Mouse (Mus musculus) forebrain, embryonic 12.5 days (tissue): ENCODE measurements at regions not wholly inside any gene's neighbourhood (a gene's known extent, or its start where the extent isn't known, plus 50 kb on each side); places are given as distances from the start of the nearest gene placed in this dataset.
"Not testable (repeated sequence)": the region's sequence is repeated elsewhere in the genome, so short reads cannot be mapped to it uniquely, and the experiment has no call there.

ENCODE experiments used
- ATAC-seq: fragments of 200-750 bp; cut with Nextera tagmentation; 2 replicates; pipeline ENCODE4 v1.8.0; 2017; ENCODE audit warnings: moderate TSS enrichment; ENCODE audit not compliant: low FRiP score
- H3K27ac ChIP-seq: fragments of 300-500 bp; sonication (generic); 2 replicates; pipeline ENCODE4 v1.5.1; 2016; ENCODE audit warnings: mild to moderate bottlenecking
- H3K27me3 ChIP-seq: fragments of 300-500 bp; sonication (generic); 2 replicates; pipeline ENCODE4 v1.6.1; 2016; ENCODE audit warnings: mild to moderate bottlenecking
- H3K36me3 ChIP-seq: fragments of 300-500 bp; sonication (generic); replicated peaks from 2 replicates; pipeline ENCODE4 v1.6.1; 2016; ENCODE audit warnings: mild to moderate bottlenecking
- H3K4me1 ChIP-seq: fragments of 300-500 bp; sonication (generic); 2 replicates; pipeline ENCODE4 v1.6.1; 2016
- H3K4me2 ChIP-seq: fragments of 300-500 bp; sonication (generic); 2 replicates; pipeline ENCODE4 v1.6.1; 2016; ENCODE audit warnings: mild to moderate bottlenecking, moderate library complexity
- H3K4me3 ChIP-seq: fragments of 300-500 bp; sonication (generic); replicated peaks from 2 replicates; pipeline ENCODE4 v1.5.1; 2016; ENCODE audit warnings: mild to moderate bottlenecking
- H3K9ac ChIP-seq: fragments of 300-500 bp; sonication (generic); 2 replicates; pipeline ENCODE4 v1.6.1; 2016; ENCODE audit warnings: mild to moderate bottlenecking
- H3K9me3 ChIP-seq: fragments of 300-500 bp; sonication (generic); 2 replicates; pipeline ENCODE4 v1.6.1; 2016
- WGBS: fragments of 180-500 bp; shearing (Covaris S2); methylation state at CpG from one replicate; pipeline ENCODE4 v1.1.7; 2016; 5-methylcytosine and 5-hydroxymethylcytosine counted together

DNA sequence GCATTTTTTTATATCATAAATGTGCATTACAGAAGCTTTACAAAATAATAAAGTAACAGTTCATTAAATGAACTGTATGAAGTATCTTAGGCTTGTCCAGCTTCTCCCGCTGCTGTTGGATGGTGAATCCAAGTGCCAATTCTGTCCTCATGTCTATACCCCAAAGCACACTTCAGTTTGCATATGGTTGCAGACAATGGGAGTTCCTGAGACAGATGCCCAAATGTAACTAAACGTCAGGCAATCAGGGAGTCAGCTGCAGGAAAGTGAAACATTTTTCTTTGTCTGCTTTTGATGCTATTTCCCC lies 859.4 kb upstream of the Mms22l start:
- Histone ChIP-seq H3K27me3 (no peaks in the 10 kb centered on the region), H3K36me3 (no peaks in the 10 kb centered on the region), H3K27ac (peak overlapping the region; percentile 59; the same call in 1 of the 2 replicates), H3K9me3 (no peaks in the 10 kb centered on the region), H3K4me3 (no peak overlapping the region), H3K9ac (no peak overlapping the region), H3K4me1 (peaks cover 5% of the 10 kb centered on the region), H3K4me2 (no peak overlapping the region)
- peak; percentile 50; the same call in 1 of the 2 replicates for ATAC-seq
- WGBS, result 59% methylated on average over 2 of the region's 2 CpGs

DNA sequence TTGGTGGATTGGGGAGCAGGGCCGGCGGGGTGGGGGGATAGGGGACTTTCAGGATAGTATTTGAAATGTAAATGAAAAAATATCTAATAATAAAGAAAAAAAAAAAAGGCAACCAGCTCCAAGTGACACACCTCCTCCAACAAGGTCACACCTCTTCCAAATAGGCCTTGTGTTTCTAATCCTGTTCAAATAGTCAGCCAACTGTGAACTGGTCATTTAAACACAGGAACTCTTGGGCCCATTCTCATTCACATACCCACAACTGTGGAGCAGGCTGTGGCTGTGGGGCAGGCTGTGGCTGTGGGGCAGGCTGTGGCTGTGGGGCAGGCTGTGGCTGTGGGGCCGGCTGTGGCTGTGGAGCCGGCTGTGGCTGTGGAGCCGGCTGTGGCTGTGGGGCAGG lies 839.6 kb upstream of the Mms22l start:
- H3K36me3 ChIP-seq, H3K27me3 ChIP-seq, H3K4me3 ChIP-seq, H3K27ac ChIP-seq, H3K4me1 ChIP-seq, H3K4me2 ChIP-seq, H3K9ac ChIP-seq, ATAC-seq, H3K9me3 ChIP-seq: not testable (repeated sequence)
- 80% methylated on average over 5 of the region's 5 CpGs for WGBS

DNA sequence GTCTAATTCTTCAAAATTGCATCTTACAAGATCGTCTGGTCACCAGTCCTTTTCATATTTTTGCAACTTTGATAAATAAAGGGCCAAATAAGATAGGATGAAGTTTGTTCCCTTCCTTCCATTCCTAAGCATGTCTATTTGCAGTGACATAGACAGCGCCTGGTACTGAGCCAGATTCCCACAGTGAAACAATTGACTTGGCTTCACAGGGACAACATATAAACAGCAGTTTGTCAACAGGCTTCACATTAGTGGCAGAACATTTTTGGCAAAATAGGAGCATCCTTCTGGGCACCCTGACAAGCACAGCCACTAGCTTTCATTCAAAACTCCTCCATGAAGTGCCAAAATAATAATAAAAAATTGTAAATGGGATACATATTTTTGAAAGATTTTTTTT lies 827.4 kb upstream of the Mms22l start:
- WGBS, result 87% methylated on average over 2 of the region's 2 CpGs
- no peaks in the 10 kb centered on the region for H3K4me1 ChIP-seq

GRCm38 (mm10) chr4:23703626-23704025 lies 792.6 kb upstream of the Mms22l start:
- Histone ChIP-seq H3K36me3 (no peaks in the 10 kb centered on the region), H3K27ac (no peak overlapping the region), H3K4me1 (no peaks in the 10 kb centered on the region), H3K9me3 (no peaks in the 10 kb centered on the region), H3K9ac (no peak overlapping the region), H3K4me3 (no peak overlapping the region), H3K27me3 (no peaks in the 10 kb centered on the region), H3K4me2 (no peak overlapping the region)
- no peak for ATAC-seq

More for the DNA sequence above, 827.4 kb upstream of the Mms22l start:
- Histone ChIP-seq H3K4me2 (no peak overlapping the region), H3K9me3 (no peaks in the 10 kb centered on the region), H3K36me3 (no peaks in the 10 kb centered on the region), H3K27me3 (no peaks in the 10 kb centered on the region), H3K4me3 (no peak overlapping the region), H3K27ac (no peak overlapping the region), H3K9ac (no peak overlapping the region)
- ATAC-seq, result no peak

DNA sequence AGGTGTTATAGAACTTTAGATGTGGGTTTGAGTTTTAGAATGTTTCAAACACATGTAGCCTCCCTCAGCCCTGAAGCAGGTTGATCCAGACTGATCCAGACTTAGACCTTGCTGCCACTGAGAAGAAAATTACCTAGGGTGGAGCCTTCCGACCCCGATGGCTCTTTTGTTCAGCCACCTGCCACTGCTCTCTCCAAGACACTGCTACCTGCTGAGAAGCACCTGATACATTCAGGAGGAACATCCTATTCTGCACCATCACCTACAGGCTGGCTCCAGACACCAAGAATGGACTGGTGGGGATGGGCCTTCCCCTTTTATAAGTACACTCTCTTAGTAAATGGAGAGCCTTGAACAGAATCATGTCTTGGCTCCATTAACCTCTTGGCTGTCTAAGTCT lies 785.5 kb upstream of the Mms22l start:
- H3K4me2 ChIP-seq, result no peak overlapping the region
- no peaks in the 10 kb centered on the region for H3K9me3 ChIP-seq
- no peaks in the 10 kb centered on the region for H3K36me3 ChIP-seq
- H3K9ac ChIP-seq, result no peak overlapping the region
- H3K4me1 ChIP-seq, result no peaks in the 10 kb centered on the region
- WGBS, result 83% methylated on average over 2 of the region's 2 CpGs
- no peak overlapping the region for H3K27ac ChIP-seq
- no peak overlapping the region for H3K4me3 ChIP-seq
- H3K27me3 ChIP-seq, result no peaks in the 10 kb centered on the region
- ATAC-seq, result no peak

- Histone ChIP-seq H3K27me3 (no peaks in the 10 kb centered on the region), H3K4me1 (no peaks in the 10 kb centered on the region), H3K4me2 (no peak overlapping the region), H3K4me3 (no peak overlapping the region), H3K9me3 (no peaks in the 10 kb centered on the region), H3K36me3 (no peaks in the 10 kb centered on the region), H3K27ac (no peak overlapping the region), H3K9ac (no peak overlapping the region)
- no peak for ATAC-seq
- WGBS, result 85% methylated on average over 8 of the region's 8 CpGs
These were observed 782.4 kb upstream of the Mms22l start for GRCm38 (mm10) chr4:23713781-23714415.

GRCm38 (mm10) chr4:23727846-23728245 lies 768.4 kb upstream of the Mms22l start:
- Histone ChIP-seq H3K36me3 (no peaks in the 10 kb centered on the region), H3K9me3 (no peaks in the 10 kb centered on the region), H3K27me3 (no peaks in the 10 kb centered on the region), H3K4me1 (no peaks in the 10 kb centered on the region), H3K9ac (no peak overlapping the region), H3K4me3 (no peak overlapping the region), H3K4me2 (no peak overlapping the region), H3K27ac (no peak overlapping the region)
- 67% methylated on average over 2 of the region's 2 CpGs for WGBS
- ATAC-seq, result no peak

DNA sequence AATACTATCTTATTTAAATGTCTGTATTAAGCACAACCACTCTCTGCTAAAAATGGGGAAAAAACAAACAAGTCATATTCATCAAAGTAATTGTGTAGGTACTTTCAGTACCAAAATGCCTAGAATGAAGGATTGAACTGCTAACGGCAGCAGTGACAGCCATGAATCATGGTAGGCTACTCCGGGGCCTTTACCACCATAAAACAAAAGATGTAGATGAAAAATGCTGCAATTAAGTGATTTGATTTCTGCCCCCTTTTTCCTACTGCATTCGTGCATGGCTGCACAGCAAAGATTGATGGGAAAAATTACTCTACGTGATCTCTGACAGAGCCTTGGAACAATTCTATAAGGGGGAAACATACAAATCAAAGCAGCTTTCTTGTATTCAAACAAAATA lies 763.8 kb upstream of the Mms22l start:
- Histone ChIP-seq H3K4me1 (no peaks in the 10 kb centered on the region), H3K27me3 (no peaks in the 10 kb centered on the region), H3K9ac (no peak overlapping the region), H3K36me3 (no peaks in the 10 kb centered on the region), H3K4me2 (no peak overlapping the region), H3K4me3 (no peak overlapping the region), H3K27ac (no peak overlapping the region), H3K9me3 (no peaks in the 10 kb centered on the region)
- WGBS, result 60% methylated on average over 4 of the region's 4 CpGs
- ATAC-seq, result no peak

DNA sequence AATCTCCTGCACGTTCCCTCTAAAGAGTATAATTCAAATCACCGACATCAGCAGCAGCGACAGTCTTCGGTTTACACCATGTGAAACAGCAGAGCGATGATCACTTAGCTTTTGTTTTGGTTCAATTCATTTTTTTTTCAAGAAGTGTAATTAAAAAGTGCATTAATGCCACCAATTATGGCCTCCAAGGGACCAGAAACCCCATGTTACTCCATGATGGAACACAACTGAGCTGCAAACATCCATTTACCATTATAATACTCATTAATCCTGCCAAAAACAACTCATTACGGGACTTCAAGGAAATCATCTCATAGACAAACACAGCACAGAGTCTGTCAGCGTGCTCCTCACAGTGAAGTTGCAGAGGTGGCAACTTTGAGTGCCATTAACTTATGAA lies 752.2 kb upstream of the Mms22l start:
- H3K9ac ChIP-seq, result no peak overlapping the region

GRCm38 (mm10) chr4:23758005-23758404 lies 738.2 kb upstream of the Mms22l start:
- no peaks in the 10 kb centered on the region for H3K36me3 ChIP-seq
- no peak for ATAC-seq
- peaks cover 3% of the 10 kb centered on the region; the same call in 1 of the 2 replicates for H3K4me1 ChIP-seq
- H3K4me3 ChIP-seq, result no peak overlapping the region
- H3K9me3 ChIP-seq, result no peaks in the 10 kb centered on the region
- H3K27me3 ChIP-seq, result no peaks in the 10 kb centered on the region
- H3K27ac ChIP-seq, result no peak overlapping the region
- no peak overlapping the region for H3K9ac ChIP-seq
- H3K4me2 ChIP-seq, result no peak overlapping the region

More for the DNA sequence above, 752.2 kb upstream of the Mms22l start:
- no peaks in the 10 kb centered on the region for H3K27me3 ChIP-seq
- no peaks in the 10 kb centered on the region for H3K36me3 ChIP-seq
- WGBS, result 63% methylated on average over 7 of the region's 7 CpGs
- no peaks in the 10 kb centered on the region for H3K4me1 ChIP-seq
- ATAC-seq, result peak; percentile 53; the same call in 1 of the 2 replicates
- no peak overlapping the region for H3K4me3 ChIP-seq
- H3K9me3 ChIP-seq, result no peaks in the 10 kb centered on the region
- no peak overlapping the region for H3K4me2 ChIP-seq
- no peak overlapping the region for H3K27ac ChIP-seq

DNA sequence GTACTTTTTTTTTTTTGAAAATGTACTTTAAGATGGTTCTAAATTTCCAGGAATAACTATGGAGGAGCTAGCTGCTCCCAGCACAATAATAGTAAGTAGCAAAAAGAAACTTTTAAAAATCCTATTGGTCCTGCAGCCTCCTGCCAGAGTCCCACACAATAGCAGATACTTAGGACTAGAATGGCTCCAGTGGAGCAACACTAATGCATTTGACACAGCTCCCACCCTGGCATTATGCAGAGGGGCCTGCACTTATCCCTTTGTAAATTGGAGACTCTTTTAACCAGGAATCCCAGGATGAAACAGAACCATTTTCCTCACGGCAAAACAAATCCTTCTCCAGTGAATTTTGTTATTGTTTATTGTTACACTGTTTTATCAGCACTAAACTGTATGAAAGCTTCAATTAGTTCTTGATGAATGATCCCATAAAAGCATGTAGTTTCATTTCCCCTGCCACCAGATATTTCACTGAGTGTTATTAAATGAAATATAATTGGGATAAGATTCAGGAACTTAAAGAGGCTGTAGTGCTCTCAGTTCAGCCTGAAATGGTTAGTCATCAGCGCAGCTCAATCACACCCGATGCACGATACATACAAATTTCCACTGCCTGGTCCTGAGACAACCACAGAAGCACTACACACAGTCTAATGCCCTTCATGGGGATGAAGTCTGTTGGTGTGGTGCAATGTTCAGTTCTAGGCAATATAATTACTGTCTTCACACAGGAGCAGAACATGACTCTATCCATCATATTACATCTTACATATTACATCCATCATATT lies 708.6 kb upstream of the Mms22l start:
- H3K9ac ChIP-seq, result no peak overlapping the region
- WGBS, result 9% methylated on average over 4 of the region's 4 CpGs
- peak overlapping the region; percentile 17 for H3K4me2 ChIP-seq
- H3K27ac ChIP-seq, result peak overlapping the region; percentile 79
- H3K27me3 ChIP-seq, result no peaks in the 10 kb centered on the region
- no peaks in the 10 kb centered on the region for H3K9me3 ChIP-seq
- peak; percentile 97 for ATAC-seq
- H3K4me1 ChIP-seq, result peaks cover 6% of the 10 kb centered on the region
- no peak overlapping the region for H3K4me3 ChIP-seq
- no peaks in the 10 kb centered on the region for H3K36me3 ChIP-seq

DNA sequence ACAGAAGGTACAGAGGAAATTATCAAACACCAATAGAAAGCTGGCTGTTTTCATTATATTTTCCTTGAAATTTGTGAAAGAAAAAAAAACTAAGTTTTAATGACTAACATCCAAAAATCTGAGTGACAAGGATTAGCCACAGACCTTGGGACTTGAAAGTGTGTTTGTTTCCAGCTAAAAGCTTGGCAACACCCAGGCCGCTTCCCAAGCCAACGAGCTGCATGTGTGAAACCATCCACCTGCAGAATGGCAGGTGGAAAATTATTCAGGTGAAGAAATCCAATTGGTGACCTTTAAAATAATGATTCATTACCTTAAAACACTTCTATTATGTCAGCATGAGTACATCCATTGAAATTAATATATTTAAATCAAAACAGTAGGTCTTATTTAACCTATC lies 672.7 kb upstream of the Mms22l start:
- Histone ChIP-seq H3K4me2 (no peak overlapping the region), H3K4me1 (peaks cover 10% of the 10 kb centered on the region; the same call in 1 of the 2 replicates), H3K27me3 (no peaks in the 10 kb centered on the region), H3K9me3 (no peaks in the 10 kb centered on the region), H3K9ac (no peak overlapping the region), H3K4me3 (no peak overlapping the region), H3K36me3 (no peaks in the 10 kb centered on the region), H3K27ac (no peak overlapping the region)
- no peak for ATAC-seq
- 68% methylated on average over 2 of the region's 2 CpGs for WGBS

DNA sequence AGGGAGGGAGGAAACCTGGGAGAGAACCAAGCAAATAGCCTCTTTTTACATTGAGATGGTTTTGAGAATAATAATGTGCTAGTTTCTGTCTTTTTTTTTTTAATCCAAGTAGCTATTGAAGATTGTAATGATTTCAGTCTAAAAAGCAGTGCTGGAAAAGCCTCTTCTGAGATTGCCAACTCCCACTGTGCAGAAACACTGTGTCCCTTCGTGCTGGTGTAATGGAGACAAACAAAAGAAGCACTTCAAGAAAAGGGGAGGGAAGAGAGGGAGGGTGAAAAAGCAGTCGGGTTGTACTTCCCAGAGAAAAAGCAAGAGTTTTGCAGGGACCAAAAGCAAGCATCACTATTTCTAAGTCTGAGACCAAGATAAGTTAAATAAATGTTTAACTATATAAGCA lies 669.4 kb upstream of the Mms22l start:
- no peaks in the 10 kb centered on the region for H3K9me3 ChIP-seq
- H3K36me3 ChIP-seq, result no peaks in the 10 kb centered on the region
- 0% methylated on average over 2 of the region's 2 CpGs for WGBS
- H3K4me3 ChIP-seq, result no peak overlapping the region
- peak; percentile 90 for ATAC-seq
- peaks cover 10% of the 10 kb centered on the region; the same call in 1 of the 2 replicates for H3K4me1 ChIP-seq
- H3K9ac ChIP-seq, result no peak overlapping the region
- H3K27me3 ChIP-seq, result no peaks in the 10 kb centered on the region
- 0 out of 2 replicates have a peak overlapping the region, but pooled peaks have one; percentile 42 for H3K27ac ChIP-seq
- no peak overlapping the region for H3K4me2 ChIP-seq
